Mouse (Mus musculus) spleen, adult 18-20 months (tissue): Measurements from ENCODE around the gene Ccdc6.

Experiments used
- DNase-seq, 2 experiments: peaks; one replicate each; pipeline ENCODE4 v3.0.0; 2022; ENCODE audit warnings: mixed read lengths in 2 of 2

The Ccdc6 gene

DNA sequence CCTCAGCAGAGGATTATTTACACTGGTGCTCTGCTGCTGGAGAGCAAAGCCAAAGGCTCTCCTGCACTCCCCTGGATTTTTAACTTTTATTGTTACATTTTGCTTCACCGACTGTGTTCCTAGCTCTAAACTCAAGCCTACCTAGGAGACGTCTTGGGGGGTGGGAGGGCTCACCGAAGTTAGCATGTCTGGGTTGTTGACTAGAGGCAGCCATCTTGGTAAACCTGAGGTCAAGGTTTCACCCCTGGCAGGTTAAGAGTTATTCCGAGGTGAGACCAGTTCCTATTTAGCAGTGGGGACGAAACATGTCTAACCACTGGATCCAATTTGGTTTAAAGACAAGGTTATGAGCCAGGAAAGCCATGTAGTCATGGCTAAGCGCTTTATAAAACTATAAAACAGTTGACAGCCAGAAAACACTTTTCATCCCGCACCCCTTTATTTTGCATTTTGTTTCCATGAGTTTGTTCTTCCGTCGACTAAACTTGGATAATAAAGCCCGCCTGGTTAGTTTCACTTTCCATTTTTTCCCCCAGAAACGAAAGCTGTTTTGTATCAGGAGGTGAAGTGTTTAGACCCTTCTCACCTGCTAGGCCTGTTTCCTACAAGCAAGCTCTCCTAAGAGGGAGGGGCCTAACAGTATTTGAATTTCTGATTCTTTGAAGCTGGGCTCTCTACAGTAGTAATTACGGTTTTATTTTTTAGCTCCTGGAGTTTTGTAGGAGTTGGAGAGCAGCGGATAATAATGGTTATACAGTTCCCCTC is 1.2 kb upstream of the Ccdc6 start:
- no peak for DNase-seq

DNA sequence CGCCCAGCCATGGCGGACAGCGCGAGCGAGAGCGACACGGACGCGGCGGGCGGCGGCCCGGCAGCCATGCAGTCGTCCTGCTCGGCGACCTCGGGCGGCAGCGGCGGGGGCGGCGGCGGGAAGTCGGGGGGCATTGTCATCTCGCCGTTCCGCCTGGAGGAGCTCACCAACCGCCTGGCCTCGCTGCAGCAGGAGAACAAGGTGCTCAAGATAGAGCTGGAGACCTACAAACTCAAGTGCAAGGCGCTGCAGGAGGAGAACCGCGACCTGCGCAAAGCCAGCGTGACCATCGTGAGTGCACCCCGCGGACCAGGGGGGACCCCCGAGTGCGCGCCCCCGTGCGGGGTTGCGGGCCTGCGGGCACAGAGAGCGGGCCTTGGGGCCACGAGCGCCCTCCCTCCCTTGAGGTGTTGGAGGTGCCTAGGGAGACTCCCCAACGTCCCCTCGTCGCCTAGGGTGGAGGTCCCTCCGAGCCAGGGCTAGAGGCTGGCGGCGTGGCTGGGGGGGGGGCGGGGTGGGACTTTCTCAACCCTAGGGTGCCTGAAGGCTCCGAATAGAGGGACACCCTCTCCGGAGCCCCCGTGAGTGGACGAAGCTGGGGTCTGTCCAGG is 475 bp downstream of the Ccdc6 start:
- DNase-seq = peak in 1 of 2 experiments; percentile 52

DNA sequence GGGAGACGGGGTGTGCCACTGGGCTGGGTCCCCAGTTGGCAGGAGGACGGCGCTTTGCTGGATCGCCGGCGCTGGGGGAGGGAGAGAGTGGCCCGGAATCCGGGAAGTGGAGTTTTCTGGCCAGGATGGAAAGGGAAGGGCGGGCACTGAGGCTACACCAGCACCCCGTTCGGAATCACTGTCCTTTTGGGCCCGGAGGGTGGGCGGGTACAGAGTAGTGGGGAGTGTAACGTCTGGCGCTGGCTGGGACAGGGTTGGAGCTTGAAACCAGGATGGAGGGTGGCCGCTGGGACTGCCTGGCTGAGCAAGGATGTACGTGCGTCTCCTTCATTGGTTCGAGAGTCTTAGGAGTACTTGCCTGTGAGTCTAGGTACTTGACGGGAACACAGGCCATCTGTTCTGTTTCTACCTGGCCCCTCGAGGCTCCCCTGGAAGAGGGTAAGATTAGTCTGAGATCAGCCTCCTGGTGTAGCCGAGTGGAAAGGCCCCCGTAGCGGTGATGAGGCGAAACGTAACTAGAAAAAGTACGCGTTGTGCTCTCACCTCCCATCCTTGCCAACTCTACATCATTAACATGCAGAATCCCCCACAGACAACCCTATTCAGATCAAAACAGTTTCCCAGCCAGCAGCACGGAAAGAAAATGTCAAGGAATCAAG is 1.1 kb downstream of the Ccdc6 start:
- DNase-seq = peak; percentile 27 to 40

DNA sequence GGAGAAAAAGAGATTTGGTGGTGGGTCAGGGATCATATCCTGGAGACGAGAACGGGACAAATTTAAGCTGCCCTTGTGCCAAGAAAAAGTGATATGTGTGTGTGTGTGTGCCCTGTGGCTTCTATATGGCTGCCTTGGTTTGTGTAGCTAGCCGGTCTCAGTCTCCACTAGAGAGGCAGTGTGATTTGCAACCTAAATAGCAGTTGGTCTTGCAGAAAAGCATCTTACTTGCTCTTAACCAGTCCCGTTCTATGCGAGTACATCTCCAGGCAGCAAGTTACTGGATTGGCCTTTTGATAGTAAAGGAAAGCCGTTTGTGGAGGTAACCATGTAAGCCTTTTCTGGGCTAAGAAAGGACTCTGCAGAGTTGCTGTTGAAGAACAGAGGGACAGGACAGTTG is 1.7 kb downstream of the Ccdc6 start:
- DNase-seq = no peak

DNA sequence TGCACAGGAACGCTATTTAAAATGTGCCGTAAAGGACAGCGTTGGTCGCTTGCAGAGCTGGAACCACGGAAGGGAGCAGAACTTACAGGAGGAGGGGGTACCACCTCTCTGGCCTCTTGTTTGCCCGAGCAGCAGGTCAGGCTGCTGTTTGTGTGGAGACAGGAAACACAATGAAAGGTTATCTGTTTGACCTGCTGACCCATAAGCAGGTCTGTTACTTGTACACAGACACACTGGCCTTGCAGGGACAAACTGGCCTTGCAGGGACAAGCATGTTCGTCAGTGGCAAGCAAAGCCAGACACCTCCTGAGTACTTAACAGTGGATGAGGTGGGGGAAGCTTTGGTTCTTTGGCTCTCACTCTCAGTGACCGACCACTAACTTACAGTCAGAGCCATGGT is 2.1 kb downstream of the Ccdc6 start:
- no peak for DNase-seq

DNA sequence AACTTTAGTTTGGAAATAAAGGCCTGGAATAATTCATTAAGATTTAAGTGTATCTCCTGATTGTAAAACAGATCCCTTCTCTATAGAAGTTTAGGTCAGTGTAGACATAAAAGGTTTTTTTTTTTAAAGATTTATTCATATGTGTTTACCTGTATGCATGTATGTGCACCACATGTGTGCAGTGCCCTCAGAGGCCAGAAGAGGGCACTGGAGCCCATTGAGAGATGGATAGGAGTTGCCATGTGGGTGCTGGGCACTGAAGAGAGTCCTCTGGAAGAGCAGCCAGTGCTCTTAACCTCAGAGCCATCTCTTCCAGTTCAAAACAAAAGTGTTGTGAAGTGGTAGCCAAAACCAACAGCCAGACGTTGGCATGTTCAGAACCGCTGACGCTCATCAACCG is 5.2 kb downstream of the Ccdc6 start:
- no peak for DNase-seq

DNA sequence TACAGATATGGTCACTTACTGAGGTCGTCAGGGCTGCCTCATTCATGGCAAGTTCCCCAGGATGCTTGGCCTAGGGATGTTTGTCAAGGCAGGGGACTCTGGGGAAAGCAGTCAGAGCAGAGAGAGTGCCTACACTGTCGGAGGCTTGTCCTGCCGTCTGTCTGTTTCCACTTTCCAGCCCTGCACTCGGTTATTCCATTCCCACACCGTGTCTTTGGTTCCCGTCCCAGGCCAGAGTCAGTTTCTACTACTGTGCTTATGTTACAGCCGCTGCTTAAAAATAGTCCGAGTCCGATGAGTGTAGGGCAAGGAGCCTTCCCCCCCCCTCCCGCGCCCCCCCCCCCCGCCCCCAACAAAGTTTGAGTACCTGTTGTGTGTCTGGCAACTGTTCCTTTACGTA is 11.1 kb downstream of the Ccdc6 start:
- DNase-seq = no peak

DNA sequence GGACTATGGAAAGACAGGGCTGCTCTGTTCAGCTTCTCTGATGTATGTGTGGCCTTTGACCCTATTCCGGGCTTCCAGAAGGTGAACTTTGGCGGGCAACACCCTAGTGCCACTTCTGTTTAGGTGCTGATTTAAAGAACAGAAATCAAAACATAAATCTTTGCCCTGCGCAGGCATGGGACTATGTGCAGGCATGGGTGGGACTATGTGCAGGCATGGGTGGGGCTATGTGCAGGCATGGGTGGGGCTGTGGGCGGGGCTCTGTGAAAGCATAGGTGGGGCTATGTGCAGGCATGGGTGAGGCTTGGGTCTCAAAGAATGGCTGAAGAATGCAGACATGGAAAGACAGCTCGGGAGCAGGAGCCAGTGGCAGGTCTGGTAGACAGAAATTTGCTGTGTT is 13.1 kb downstream of the Ccdc6 start:
- DNase-seq = no peak

DNA sequence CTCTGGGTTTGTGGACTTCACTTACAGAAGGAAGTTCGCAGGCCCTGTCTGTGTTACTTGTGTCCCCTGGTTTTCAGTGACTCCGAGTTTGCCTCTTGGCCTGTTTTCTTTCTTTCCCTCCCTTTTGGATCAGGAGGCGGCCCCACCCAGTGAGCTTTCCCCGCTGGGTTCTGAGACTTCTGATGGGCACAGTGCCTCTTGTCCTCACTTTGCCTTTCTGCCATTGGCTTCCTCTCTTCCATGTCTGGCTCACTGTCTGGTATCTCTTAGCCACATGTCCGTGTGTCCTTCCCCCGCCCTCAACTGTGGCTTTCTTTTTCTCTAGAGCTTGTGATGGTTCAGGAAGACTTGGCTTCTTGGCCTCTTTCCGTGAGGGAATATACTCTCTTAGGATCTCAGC is 13.9 kb downstream of the Ccdc6 start:
- no peak for DNase-seq

DNA sequence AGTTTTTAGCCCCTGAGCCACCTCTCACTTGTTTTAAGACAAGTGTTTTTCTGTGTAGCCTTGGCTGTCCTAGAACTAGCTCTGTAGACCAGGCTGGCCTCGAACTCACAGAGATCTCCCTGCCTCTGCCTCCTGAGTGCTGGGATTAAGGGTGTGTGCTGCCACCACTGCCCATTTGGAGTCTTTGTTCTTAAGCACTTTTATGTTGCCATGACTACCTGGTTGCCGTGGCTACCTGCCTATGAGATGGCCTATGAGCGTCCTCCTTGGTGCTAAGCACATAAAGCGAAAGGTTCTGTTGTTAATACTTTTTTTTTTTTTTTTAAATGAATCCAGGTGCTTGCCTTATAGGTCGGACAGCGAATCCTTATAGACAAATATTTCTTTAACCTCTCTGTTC is 14.7 kb downstream of the Ccdc6 start:
- no peak for DNase-seq

DNA sequence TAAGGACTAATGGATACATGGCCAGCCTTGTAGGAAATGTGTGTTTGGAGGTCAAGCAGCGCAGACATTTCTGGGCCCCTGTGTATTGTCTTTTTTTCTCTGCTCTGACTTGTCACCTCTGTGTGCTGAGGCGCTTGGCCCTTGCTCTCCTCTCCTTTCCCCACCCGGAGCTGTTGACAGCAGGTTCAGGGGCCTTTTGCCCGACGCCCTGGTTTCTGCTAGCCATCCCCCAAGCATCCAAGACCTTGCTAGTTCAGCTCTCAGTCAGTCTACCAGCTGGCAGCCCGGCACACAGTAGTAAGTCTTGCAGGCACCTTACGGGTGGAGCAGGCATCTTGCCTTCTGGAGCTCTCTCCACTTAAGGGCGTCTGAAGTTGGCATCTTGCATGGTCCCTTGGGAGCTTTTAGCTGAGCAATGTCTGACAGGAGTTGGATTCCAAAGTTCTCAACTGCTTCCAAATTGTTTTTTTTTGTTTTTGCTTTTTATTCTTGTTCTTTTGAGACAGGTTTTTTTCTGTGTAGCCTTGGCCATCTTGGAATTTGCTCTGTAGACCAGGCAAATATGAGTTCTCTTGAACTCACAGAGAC is 17.2 kb downstream of the Ccdc6 start:
- DNase-seq = no peak

DNA sequence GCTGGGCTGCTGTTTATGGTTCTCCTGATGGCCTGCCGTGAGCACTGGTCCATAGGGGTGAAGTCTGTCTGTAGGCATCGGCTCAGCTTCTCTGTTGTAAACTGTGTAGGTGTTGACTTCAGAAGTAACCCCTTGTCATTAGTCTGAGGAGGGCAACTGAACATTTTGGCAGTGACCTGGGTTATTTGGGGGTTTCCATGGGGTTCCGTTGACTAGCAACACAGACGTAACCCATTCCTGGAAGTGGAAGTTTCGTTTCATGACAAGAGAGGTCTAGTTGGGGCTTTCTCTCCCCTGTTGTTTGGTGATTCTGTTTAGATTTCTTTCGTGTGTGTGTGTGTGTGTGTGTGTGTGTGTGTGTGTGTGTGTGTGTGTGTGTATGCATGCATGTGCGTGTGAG is 19.5 kb downstream of the Ccdc6 start:
- DNase-seq = no peak

DNA sequence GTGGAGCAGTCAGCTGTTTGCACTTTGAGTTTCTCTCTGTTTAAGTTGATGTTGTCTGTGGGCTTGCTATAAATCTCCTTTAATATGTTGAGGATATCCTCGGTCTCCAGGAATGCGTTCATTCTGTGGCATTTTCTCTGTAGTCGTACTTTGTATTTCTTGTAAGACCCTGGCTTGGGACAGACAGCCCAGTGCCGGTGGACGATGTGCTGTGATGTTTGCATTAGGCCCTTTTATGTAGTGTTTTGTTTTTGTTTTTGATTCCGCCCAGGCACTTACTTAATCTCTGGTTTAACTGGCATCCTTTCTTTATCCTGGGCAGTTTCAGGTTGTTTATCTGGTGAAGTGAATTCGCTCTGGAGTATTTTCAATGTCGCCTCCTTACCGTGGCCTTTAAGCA is 22.5 kb downstream of the Ccdc6 start:
- DNase-seq = no peak

DNA sequence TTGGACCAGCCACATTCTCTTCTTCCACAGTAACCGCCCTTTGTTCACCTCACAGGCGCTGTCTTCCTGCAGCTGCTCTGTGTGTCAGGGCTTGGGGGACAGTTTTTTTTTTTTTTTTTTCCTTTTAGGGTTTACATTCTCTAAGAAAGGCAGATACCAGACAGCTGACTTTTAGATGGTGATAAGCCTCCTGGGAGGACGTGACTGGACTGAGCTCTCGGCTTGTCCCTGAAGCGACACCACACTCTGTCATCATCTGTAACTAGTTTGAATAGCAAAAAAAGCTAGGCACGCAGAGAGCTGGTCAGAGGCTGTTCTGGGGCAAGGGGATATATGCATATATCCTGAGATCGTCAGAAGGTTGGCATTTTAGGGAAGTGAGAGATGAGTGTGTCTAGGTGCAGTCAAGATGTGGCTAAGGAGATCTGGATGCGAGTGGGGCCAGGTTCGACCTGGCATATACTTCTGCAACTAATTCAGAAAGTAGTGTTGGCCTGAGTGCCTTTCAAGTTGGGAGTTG is 23.0 kb downstream of the Ccdc6 start:
- no peak for DNase-seq

DNA sequence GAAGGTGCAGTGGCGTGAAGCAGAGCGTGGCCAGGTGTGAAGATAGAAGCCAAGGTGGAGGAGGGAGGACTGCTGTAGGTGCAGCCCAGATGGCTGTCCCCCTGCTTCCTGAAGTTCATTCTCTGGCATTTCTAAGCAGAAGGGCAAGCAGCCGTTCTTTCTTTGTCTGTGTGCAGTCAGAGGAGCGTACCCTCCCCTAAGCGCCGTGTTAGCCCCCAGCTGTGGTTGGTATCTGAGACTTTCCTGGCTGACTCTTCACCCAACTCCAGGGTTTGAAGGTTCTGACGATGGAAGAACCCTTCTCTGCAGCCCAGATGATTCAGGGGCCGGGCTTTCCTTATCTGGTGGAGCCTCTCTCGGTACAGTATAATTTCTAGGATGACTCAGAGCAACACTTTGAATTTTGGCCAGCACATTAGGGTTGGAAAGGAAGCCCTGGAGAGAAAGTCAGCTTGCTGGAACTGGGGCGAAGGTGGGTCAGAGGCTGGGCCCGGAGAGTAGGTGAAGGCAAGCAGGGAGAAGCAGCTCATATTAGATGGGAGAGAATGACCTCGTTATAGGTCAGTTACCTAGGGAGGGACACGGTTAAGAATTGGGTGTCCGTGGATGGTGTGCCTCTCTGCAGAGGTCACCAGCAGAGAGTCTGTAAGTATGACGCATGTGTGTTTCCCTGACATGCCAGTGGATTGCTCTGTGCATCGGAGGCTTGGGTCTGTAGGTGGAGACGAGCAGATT is 23.9 kb downstream of the Ccdc6 start:
- no peak for DNase-seq

DNA sequence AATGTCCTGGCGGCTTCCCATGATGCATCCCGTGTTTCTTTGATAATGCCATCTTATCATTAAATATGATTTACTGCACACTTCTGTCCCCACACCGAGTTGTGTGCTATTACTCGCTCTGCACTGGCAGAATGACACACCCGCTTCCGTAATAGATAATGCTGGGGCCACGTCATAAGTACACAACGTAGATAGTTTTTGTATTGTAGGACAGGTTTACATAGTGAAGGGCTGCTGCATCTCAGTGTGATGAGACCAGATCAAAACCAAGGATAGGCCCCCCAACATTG is 24.4 kb downstream of the Ccdc6 start:
- no peak for DNase-seq

DNA sequence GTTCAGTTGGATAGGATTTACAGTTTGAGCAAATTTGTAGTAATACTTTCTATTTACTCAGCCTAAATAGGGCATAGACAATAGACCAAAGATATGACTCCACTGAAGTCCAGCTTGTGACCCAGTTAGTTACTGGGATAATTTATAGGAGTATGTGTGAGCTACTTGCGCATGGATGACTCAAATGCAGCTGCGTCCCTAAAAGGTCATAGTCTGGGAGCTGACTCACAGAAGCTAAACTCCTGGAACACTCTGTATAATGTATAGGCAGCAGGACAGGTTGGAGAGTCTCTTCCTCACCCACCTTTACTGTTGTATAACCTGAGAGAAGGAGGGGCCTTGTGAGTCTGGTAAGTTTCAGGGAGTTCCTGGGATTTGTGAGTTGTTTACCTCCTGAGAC is 26.5 kb downstream of the Ccdc6 start:
- DNase-seq = no peak

DNA sequence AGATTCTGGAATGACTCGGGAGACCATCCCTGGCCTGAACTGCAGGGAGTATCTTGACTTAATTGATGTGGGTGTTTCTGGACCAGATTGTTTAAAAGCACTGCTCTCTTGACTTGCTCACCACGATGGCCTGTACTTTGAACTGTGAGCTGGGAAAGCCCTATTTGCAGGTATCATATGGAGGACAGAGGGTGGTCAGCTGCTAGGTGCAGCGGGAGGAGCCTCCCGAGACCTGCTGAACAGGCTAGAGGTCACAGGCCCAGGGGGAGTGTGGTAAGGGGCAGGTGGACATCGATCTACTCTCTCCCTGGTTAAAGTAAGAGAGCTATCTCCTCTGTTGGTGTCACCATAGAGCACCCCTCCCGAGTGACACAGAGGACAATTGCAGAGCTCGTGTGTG is 28.6 kb downstream of the Ccdc6 start:
- no peak for DNase-seq

DNA sequence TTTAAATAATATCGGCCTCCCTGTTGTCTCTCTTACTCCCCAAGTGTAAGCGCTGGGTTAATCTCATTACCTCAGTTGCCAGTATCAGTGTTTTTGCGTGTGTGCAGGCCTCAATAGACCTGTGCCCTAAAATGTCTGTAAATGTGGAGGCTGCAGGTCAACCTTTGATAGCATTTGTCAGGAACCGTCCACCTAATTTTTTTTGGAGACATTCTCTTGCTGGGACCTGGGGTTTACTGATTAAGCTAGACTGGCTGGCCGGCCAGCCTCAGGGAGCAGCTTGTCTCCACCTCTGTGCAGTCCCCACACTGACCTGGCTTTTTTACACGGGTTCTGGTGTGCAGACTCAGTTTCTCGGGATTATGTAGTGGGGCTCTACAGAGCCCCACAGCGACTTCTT is 30.4 kb downstream of the Ccdc6 start:
- DNase-seq = no peak

DNA sequence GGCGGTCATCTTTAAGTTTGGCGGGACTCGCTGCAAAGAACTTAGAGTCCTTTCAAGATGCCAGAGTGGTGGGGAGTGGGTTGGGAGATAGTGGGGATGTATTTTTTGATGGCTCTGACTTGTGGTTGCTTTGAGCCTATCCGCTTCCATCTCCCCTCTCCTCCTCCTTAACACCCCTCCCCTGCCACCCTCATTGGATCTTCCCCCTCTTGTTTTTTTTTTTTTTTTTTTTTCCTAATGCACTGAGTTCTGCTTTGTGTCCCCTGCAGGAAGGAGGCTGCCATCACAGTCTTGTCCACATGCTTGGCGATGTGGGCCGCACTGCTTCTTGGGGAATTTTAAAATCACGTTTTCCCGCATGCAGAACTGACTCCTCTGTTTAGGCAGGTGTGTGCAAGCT is 31.5 kb downstream of the Ccdc6 start:
- DNase-seq = no peak

DNA sequence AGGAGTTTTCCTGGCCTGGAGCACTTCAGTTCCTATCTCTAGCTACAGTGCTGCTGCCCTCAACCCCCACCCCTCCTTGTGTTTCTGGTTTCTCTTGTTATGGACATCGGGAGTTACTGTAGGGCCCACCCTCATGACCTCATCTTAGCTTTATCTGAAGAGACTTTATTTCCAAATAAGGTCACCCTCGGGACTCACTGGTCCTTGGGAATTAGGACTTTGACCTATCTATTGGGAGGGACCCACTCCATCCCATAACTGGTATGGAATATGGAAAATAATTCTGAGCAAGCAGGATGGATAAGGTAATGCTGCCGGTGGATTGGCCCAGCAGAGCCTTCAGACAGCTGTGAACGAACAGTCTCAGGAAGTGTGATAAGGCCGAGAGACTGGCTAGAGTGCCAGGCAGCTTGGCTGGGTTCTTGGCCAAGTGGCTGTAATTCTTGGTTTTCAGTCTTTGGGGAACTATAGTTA is 35.2 kb downstream of the Ccdc6 start:
- no peak for DNase-seq

DNA sequence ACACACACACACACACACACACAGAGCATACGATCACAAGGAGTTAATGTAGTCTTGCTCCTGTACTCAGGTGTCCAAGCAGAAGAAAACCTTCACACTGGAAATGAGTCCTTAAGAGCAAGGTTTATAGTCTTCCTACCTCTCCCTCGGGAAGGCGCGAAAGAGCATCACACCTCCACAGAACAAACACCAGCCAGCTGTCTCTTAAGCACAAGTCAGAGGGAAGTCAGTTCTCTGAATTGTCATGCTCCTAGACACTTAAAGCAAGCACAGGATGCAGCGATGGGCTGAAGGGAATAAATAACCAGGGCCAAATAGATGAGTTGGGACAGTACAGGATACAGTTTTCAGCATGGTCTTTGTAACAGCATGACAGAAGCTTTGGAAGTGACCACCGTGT is 35.8 kb downstream of the Ccdc6 start:
- DNase-seq = no peak

DNA sequence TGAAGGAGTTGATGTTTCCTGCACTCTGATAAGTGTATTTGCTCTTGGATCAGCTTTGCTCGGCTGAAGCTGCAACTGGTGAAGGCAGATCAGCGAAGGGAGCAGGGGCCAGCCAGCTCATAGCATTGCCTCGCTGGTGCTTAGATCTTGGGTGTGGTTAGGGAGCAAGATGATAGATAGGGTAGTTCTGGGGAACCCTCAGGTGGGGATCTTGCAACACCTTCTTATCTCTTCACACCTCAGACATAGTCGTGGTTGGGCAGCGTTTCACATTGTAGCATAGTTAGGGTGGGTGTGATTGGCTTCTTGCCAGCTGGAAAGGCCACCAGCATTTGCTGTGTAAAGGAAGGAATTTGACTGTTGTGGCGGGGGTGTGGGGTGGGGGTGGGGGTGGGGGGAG is 36.3 kb downstream of the Ccdc6 start:
- no peak for DNase-seq
